ENCODE assay signal across 9 mouse cellular contexts in genomic region chr8:120325172-120325767, GRCm38 (mm10).
DNase-seq lines count a peak whose midpoint lies in the region; ATAC-seq and TF ChIP-seq lines count a peak whose summit lies in the region.
"Had no signal": no experiment of that assay in that cellular context is flagged by ENCODE, and none has a peak within 500 bp of the region (broad histone marks: within the 10 kb centered on the region; RNA-seq: fewer than 3 reads in every experiment).

No protein-coding gene starts in this region.

- peak overlapping the region; percentile 8 for H3K27ac ChIP-seq in forebrain, embryonic 13.5 days
- H3K27ac ChIP-seq in forebrain, postnatal 0 days (ENCODE audit: low read depth, low read length) = no peak overlapping the region
- H3K27ac ChIP-seq in embryonic facial prominence, embryonic 12.5 days = 0 out of 2 replicates have a peak overlapping the region, but pooled peaks have one; percentile 1
- H3K27ac ChIP-seq in liver, embryonic 14.5 days = no peak overlapping the region; the same call in 1 of the 2 replicates

- no peak overlapping the region for H3K4me2 ChIP-seq in forebrain, embryonic 13.5 days
- no peak overlapping the region for H3K4me2 ChIP-seq in forebrain, postnatal 0 days (ENCODE audit: low read depth)
- no peak overlapping the region for H3K4me2 ChIP-seq in embryonic facial prominence, embryonic 12.5 days (replicated peaks)
- no peak overlapping the region for H3K4me2 ChIP-seq in liver, embryonic 14.5 days (ENCODE audit: low read depth)

- no peaks in the 10 kb centered on the region for H3K27me3 ChIP-seq in forebrain, embryonic 13.5 days
- H3K27me3 ChIP-seq in forebrain, postnatal 0 days (ENCODE audit: insufficient read depth, low read length) = no peaks in the 10 kb centered on the region
- no peaks in the 10 kb centered on the region for H3K27me3 ChIP-seq in megakaryocyte, embryonic 14.5 days (replicated peaks)
- H3K27me3 ChIP-seq in embryonic facial prominence, embryonic 12.5 days = no peaks in the 10 kb centered on the region
- no peaks in the 10 kb centered on the region for H3K27me3 ChIP-seq in liver, embryonic 14.5 days (ENCODE audit: control insufficient read depth, insufficient read depth, low read length)

- H3K36me3 ChIP-seq in forebrain, embryonic 13.5 days (ENCODE audit: poor library complexity, severe bottlenecking) = no peaks in the 10 kb centered on the region
- no peaks in the 10 kb centered on the region for H3K36me3 ChIP-seq in forebrain, postnatal 0 days (ENCODE audit: insufficient read depth)
- peaks cover 24% of the 10 kb centered on the region for H3K36me3 ChIP-seq in megakaryocyte, embryonic 14.5 days (replicated peaks; ENCODE audit: low read length)
- no peaks in the 10 kb centered on the region for H3K36me3 ChIP-seq in embryonic facial prominence, embryonic 12.5 days
- no peaks in the 10 kb centered on the region for H3K36me3 ChIP-seq in liver, embryonic 14.5 days (replicated peaks; ENCODE audit: control insufficient read depth, insufficient read depth, low read depth)

- no peak overlapping the region for H3K9ac ChIP-seq in forebrain, embryonic 13.5 days
- no peak overlapping the region for H3K9ac ChIP-seq in forebrain, postnatal 0 days
- H3K9ac ChIP-seq in embryonic facial prominence, embryonic 12.5 days = no peak overlapping the region
- no peak overlapping the region; the same call in 1 of the 2 replicates for H3K9ac ChIP-seq in liver, embryonic 14.5 days (replicated peaks)

- peaks cover 55% of the 10 kb centered on the region for H3K4me1 ChIP-seq in forebrain, embryonic 13.5 days
- H3K4me1 ChIP-seq in forebrain, postnatal 0 days (ENCODE audit: insufficient read depth) = peaks cover 12% of the 10 kb centered on the region
- H3K4me1 ChIP-seq in megakaryocyte, embryonic 14.5 days = peaks cover 88% of the 10 kb centered on the region
- peaks cover 33% of the 10 kb centered on the region for H3K4me1 ChIP-seq in embryonic facial prominence, embryonic 12.5 days
- H3K4me1 ChIP-seq in liver, embryonic 14.5 days (replicated peaks; ENCODE audit: control insufficient read depth in 2 of 2, insufficient read depth in 2 of 2, low read length in 1 of 2) = peaks cover 19 to 29% of the 10 kb centered on the region in 2 experiments

- no peak overlapping the region for H3K4me3 ChIP-seq in forebrain, embryonic 13.5 days
- no peak overlapping the region for H3K4me3 ChIP-seq in forebrain, postnatal 0 days (ENCODE audit: low read depth, low read length)
- H3K4me3 ChIP-seq in megakaryocyte, embryonic 14.5 days (replicated peaks) = peak overlapping the region; percentile 67
- no peak overlapping the region for H3K4me3 ChIP-seq in embryonic facial prominence, embryonic 12.5 days
- H3K4me3 ChIP-seq in liver, embryonic 14.5 days (ENCODE audit: insufficient read depth in 1 of 2, low read depth in 2 of 2, low read length in 2 of 2) = no peak overlapping the region

- 73% methylated on average over 5 of the region's 5 CpGs for WGBS in forebrain, embryonic 13.5 days
- WGBS in forebrain, postnatal 0 days = 74% methylated on average over 5 of the region's 5 CpGs
- 59% methylated on average over 5 of the region's 5 CpGs for WGBS in embryonic facial prominence, embryonic 12.5 days
- WGBS in liver, embryonic 14.5 days (ENCODE audit: insufficient replicate concordance) = 15% methylated on average over 5 of the region's 5 CpGs

- DNase-seq in forebrain, postnatal 0 days = no peak
- no peak for DNase-seq in liver, embryonic 14.5 days (ENCODE audit: low read depth in 3 of 3, low spot score in 3 of 3)
- no peak for DNase-seq in thymus, postnatal 0 days (ENCODE audit: low spot score)
- no peak for DNase-seq in cerebellum, postnatal 25 days
- DNase-seq: gastrocnemius, postnatal 14 days had no signal

- ATAC-seq in forebrain, embryonic 13.5 days = no peak
- no peak for ATAC-seq in forebrain, postnatal 0 days
- no peak for ATAC-seq in megakaryocyte, adult 5-6 weeks (ENCODE audit: poor library complexity, severe bottlenecking)
- ATAC-seq in embryonic facial prominence, embryonic 12.5 days (ENCODE audit: insufficient number of reproducible peaks, insufficient read depth, low FRiP score, low TSS enrichment) = no peak
- ATAC-seq in liver, embryonic 14.5 days (ENCODE audit: insufficient read depth) = peak; percentile 78

- TF ChIP-seq EP300 in liver, embryonic 14.5 days (IDR thresholded peaks at IDR 0.05; ENCODE audit: low read depth) = peak; percentile 73

- no peaks in the 10 kb centered on the region for H3K9me3 ChIP-seq in forebrain, embryonic 13.5 days (replicated peaks)
- H3K9me3 ChIP-seq in forebrain, postnatal 0 days (ENCODE audit: low read length) = no peaks in the 10 kb centered on the region
- no peaks in the 10 kb centered on the region for H3K9me3 ChIP-seq in megakaryocyte, embryonic 14.5 days
- no peaks in the 10 kb centered on the region for H3K9me3 ChIP-seq in embryonic facial prominence, embryonic 12.5 days
- H3K9me3 ChIP-seq in liver, embryonic 14.5 days (ENCODE audit: control insufficient read depth, low read length) = no peaks in the 10 kb centered on the region

- no peak for TF ChIP-seq CTCF in forebrain, postnatal 0 days (IDR thresholded peaks at IDR 0.05; ENCODE audit: low read depth)
- no peak; the same call in 1 of the 2 replicates for TF ChIP-seq CTCF in liver, embryonic 14.5 days (IDR thresholded peaks at IDR 0.05; ENCODE audit: low read depth)

Comparison
In these comparisons a context has a peak if more than half of its experiments do, and no peak if none do; other contexts are left out.
1. H3K27ac ChIP-seq: peak in forebrain, embryonic 13.5 days (single experiment) and embryonic facial prominence, embryonic 12.5 days (single experiment); none in forebrain, postnatal 0 days (single experiment) and liver, embryonic 14.5 days (single experiment).